Mouse (Mus musculus): ENCODE results near the gene Zbtb24.

Zbtb24 gene

DNA sequence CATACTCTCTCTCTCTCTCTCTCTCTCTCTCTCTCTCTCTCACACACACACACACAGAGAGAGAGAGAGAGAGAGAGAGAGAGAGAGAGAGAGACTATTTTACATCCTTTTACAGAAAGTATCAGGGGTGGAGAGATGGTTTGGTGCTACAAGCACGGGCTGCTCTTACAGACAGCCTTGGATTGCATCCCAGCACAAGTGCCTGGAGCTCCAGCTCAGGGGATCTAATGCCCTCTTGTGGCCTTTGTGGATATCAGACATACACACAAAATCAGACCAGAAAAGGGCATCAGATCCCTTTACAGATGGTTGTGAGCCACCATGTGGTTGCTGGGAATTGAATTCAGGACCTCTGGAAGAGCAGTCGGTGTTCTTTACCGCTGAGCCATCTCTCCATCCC, 55.3 kb downstream of the Zbtb24 start:
- DNase-seq: peak; percentile 75

DNA sequence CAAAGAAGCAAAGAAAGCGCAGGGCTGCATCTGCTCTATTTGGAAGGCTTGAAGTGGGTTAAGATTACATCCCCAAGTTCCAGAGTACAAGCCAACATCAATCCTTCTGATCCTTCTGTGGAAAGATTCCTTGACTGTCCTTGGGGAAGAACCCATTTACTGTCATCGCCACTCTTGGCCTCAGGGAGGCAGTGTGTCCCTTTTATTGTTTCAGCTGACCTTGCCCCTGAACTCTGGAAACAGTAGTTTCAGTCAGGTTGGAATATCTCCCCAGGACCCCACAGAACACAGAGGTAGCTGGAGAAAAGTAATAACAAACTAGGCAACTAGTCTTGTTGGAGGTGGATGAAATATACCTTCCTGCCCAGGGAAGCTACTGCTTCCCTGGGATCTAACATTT, 59.0 kb downstream of the Zbtb24 start:
- no peak for DNase-seq

DNA sequence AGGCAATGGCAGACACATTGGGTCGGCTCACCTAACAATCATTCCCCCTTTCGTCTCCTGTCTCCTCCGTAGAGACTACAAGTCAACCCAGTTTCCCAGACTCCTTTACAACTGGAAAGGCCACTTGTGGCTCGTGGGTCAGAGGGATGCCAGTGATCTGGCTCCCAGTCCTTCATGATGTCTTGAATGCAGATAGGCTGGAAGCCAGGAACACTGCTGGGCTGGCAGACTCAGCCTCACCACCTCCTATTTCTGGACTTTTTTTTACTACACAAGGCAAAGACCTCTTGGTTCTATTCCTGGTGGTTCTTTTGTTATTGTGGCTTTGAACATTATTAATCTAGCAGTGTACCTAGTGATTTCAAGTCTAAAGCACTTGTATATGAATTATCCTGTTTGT, 64.1 kb downstream of the Zbtb24 start:
- DNase-seq: no peak

DNA sequence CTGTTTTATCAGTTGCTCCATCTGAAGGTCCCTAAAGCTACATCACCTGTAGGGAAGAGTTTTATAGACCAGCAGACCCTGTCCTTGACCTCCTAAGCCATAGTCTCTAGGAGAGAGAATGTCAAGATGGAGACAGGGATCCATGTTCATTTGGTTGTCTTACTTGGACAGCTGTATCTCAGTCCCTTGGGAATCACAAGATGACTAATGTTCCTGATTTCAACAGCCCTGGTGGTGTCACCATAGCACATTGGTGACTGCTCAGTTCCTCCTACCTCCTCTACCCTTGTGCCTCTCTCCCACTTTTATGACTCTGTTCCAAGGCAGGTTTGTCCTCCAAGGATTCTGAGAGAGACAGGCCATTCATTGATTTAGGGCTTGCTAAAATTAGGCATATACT, 64.7 kb downstream of the Zbtb24 start:
- DNase-seq: no peak

Data from cerebellum, adult 8-10 months (tissue).